Mouse (Mus musculus): Measurements from ENCODE around the gene Tmprss9.

Tmprss9 gene

DNA sequence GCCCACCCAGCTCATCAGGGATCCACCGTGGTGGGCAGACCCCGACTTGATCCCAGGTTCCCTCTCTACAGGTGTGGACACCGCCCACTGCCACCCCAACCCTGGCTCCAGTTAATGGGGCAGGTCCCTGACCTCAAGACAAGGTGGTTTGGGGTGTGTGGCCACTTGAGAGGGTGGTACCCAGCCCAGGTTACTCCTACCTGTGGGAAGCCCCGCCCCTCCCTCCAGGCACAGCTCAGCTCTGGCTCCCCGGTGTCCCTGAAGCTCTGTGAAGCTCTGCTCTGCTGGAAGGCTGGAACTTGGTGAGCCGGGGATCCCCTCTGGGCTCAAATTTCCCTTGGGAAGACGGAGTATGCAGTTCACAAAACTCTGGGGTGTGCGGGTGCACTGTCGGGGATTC is at the start of gene Tmprss9:
Gene Tmprss9, plus strand, starts transcription at position 268 of the 400 bp plus-strand sequence.
- H3K4me1 ChIP-seq (replicated peaks; ENCODE audit: low read depth, low read length), result peaks cover 21% of the 10 kb centered on the region
- peaks cover 21% of the 10 kb centered on the region for H3K27me3 ChIP-seq (ENCODE audit: insufficient read depth, low read length)
- H3K36me3 ChIP-seq (ENCODE audit: insufficient read depth, low read length), result peaks cover 18% of the 10 kb centered on the region
- H3K9me3 ChIP-seq (ENCODE audit: low read length), result no peaks in the 10 kb centered on the region
- H3K4me3 ChIP-seq (replicated peaks; ENCODE audit: low read length), result no peak within 1 kb of the TSS
- no peak for TF ChIP-seq POU5F1 (IDR thresholded peaks at IDR 0.05; ENCODE audit: borderline replicate concordance, low read length)
- TF ChIP-seq NANOG (IDR thresholded peaks at IDR 0.05; ENCODE audit: borderline replicate concordance, low read length), result no peak
- TF ChIP-seq CTCF (conservative IDR thresholded peaks at IDR 0.05; ENCODE audit: low read length), result no peak

- Histone ChIP-seq H3K4me1 (replicated peaks; ENCODE audit: low read depth, low read length) (peaks cover 24% of the 10 kb centered on the region), H3K36me3 (ENCODE audit: insufficient read depth, low read length) (no peaks in the 10 kb centered on the region), H3K27me3 (ENCODE audit: insufficient read depth, low read length) (no peaks in the 10 kb centered on the region), H3K9me3 (ENCODE audit: low read length) (no peaks in the 10 kb centered on the region), H3K4me3 (replicated peaks; ENCODE audit: low read length) (no peak overlapping the region)
- TF ChIP-seq NANOG (IDR thresholded peaks at IDR 0.05; ENCODE audit: borderline replicate concordance, low read length), result no peak
- TF ChIP-seq CTCF (conservative IDR thresholded peaks at IDR 0.05; ENCODE audit: low read length), result peak; percentile 55
Observed at GRCm38 (mm10) chr10:80821991-80822390, 49.7 kb upstream of the Tmprss9 start.

GRCm38 (mm10) chr10:80822528-80822927 is 49.1 kb upstream of the Tmprss9 start:
- Histone ChIP-seq H3K36me3 (ENCODE audit: insufficient read depth, low read length) (peaks cover 4% of the 10 kb centered on the region), H3K4me1 (replicated peaks; ENCODE audit: low read depth, low read length) (peaks cover 27% of the 10 kb centered on the region), H3K9me3 (ENCODE audit: low read length) (no peaks in the 10 kb centered on the region), H3K27me3 (ENCODE audit: insufficient read depth, low read length) (no peaks in the 10 kb centered on the region), H3K4me3 (replicated peaks; ENCODE audit: low read length) (no peak overlapping the region)
- TF ChIP-seq NANOG (IDR thresholded peaks at IDR 0.05; ENCODE audit: borderline replicate concordance, low read length) (no peak), CTCF (conservative IDR thresholded peaks at IDR 0.05; ENCODE audit: low read length) (no peak), POU5F1 (IDR thresholded peaks at IDR 0.05; ENCODE audit: borderline replicate concordance, low read length) (no peak)

- H3K4me1 ChIP-seq (replicated peaks; ENCODE audit: low read depth, low read length), result peaks cover 35% of the 10 kb centered on the region
- peaks cover 12% of the 10 kb centered on the region for H3K36me3 ChIP-seq (ENCODE audit: insufficient read depth, low read length)
- TF ChIP-seq CTCF (conservative IDR thresholded peaks at IDR 0.05; ENCODE audit: low read length), result no peak
- no peak for TF ChIP-seq NANOG (IDR thresholded peaks at IDR 0.05; ENCODE audit: borderline replicate concordance, low read length)
- TF ChIP-seq POU5F1 (IDR thresholded peaks at IDR 0.05; ENCODE audit: borderline replicate concordance, low read length), result no peak
- H3K27me3 ChIP-seq (ENCODE audit: insufficient read depth, low read length), result no peaks in the 10 kb centered on the region
- H3K4me3 ChIP-seq (replicated peaks; ENCODE audit: low read length), result no peak overlapping the region
- no peaks in the 10 kb centered on the region for H3K9me3 ChIP-seq (ENCODE audit: low read length)
Observed at GRCm38 (mm10) chr10:80823316-80823715, 48.3 kb upstream of the Tmprss9 start.

- H3K4me3 ChIP-seq (replicated peaks; ENCODE audit: low read length), result peak overlapping the region; percentile 49; the same call in 1 of the 2 replicates
- H3K36me3 ChIP-seq (ENCODE audit: insufficient read depth, low read length), result peaks cover 18% of the 10 kb centered on the region
- no peaks in the 10 kb centered on the region for H3K27me3 ChIP-seq (ENCODE audit: insufficient read depth, low read length)
- no peaks in the 10 kb centered on the region for H3K9me3 ChIP-seq (ENCODE audit: low read length)
- peaks cover 36% of the 10 kb centered on the region for H3K4me1 ChIP-seq (replicated peaks; ENCODE audit: low read depth, low read length)
- TF ChIP-seq POU5F1 (IDR thresholded peaks at IDR 0.05; ENCODE audit: borderline replicate concordance, low read length) (no peak), CTCF (conservative IDR thresholded peaks at IDR 0.05; ENCODE audit: low read length) (no peak), NANOG (IDR thresholded peaks at IDR 0.05; ENCODE audit: borderline replicate concordance, low read length) (no peak)
Observed at GRCm38 (mm10) chr10:80823847-80824643, 47.6 kb upstream of the Tmprss9 start.

GRCm38 (mm10) chr10:80824827-80825226 is 46.8 kb upstream of the Tmprss9 start:
- peaks cover 25% of the 10 kb centered on the region for H3K36me3 ChIP-seq (ENCODE audit: insufficient read depth, low read length)
- no peaks in the 10 kb centered on the region for H3K9me3 ChIP-seq (ENCODE audit: low read length)
- H3K4me1 ChIP-seq (replicated peaks; ENCODE audit: low read depth, low read length), result peaks cover 43% of the 10 kb centered on the region
- no peak overlapping the region for H3K4me3 ChIP-seq (replicated peaks; ENCODE audit: low read length)
- no peaks in the 10 kb centered on the region for H3K27me3 ChIP-seq (ENCODE audit: insufficient read depth, low read length)
- TF ChIP-seq CTCF (conservative IDR thresholded peaks at IDR 0.05; ENCODE audit: low read length) (no peak), NANOG (IDR thresholded peaks at IDR 0.05; ENCODE audit: borderline replicate concordance, low read length) (no peak), POU5F1 (IDR thresholded peaks at IDR 0.05; ENCODE audit: borderline replicate concordance, low read length) (no peak)

DNA sequence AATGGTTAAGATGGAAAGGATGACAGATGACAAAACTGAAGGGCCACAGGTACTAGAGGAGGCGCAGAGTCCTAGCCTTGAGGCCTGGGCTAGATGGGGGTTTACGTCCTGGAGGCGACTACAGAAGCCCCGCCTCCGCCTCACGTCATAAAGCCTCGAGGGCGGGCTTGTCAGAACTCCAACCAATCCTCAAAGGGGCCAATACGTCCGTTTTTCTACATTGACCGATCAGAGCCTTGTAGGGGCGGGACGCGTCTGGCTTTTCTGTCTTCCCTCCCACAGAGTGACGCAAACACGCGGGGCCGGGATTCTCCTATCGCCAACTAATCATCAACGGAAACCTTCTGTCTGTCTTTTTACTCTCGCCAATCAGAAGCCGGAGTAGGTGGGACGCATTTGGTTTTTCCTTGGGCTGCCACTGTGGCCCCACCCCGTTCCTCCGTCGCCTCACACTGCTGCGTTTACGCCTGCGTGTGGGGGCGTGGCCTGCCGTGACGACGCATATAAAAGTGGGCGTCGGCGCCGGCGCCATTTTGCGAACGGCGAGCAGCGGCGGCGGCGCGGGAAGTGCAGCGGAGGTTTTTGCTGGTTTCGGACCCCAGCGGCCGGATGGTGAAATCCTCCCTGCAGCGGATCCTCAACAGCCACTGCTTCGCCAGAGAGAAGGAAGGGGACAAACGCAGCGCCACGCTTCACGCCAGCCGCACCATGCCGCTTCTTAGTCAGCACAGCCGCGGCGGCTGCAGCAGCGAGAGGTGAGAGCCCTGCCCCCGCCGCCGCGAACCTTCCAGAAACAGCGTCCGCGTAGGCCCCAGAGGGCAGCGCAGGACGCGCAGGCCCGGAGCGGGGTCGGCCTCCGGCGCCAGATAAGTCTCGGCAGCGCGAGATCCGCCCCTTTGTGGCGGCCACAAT is 45.2 kb upstream of the Tmprss9 start, which contains the start of gene Oaz1:
Gene Oaz1, plus strand, starts transcription at position 506 of the 912 bp plus-strand sequence.
- H3K4me3 ChIP-seq (replicated peaks; ENCODE audit: low read length), result peak within 1 kb of the TSS; percentile 89
- peaks cover 36% of the 10 kb centered on the region for H3K36me3 ChIP-seq (ENCODE audit: insufficient read depth, low read length)
- TF ChIP-seq CTCF (conservative IDR thresholded peaks at IDR 0.05; ENCODE audit: low read length) (no peak), POU5F1 (IDR thresholded peaks at IDR 0.05; ENCODE audit: borderline replicate concordance, low read length) (no peak), NANOG (IDR thresholded peaks at IDR 0.05; ENCODE audit: borderline replicate concordance, low read length) (no peak)
- H3K27me3 ChIP-seq (ENCODE audit: insufficient read depth, low read length), result no peaks in the 10 kb centered on the region
- H3K9me3 ChIP-seq (ENCODE audit: low read length), result no peaks in the 10 kb centered on the region
- H3K4me1 ChIP-seq (replicated peaks; ENCODE audit: low read depth, low read length), result peaks cover 58% of the 10 kb centered on the region
